Mouse (Mus musculus) c-Kit-positive CD71-positive TER-119-negative erythroid progenitor cells, embryonic 14.5 days (primary cell): ENCODE results near the gene Fam118a.
"Not testable (repeated sequence)": the region's sequence is repeated elsewhere in the genome, so short reads cannot be mapped to it uniquely, and the experiment has no call there.

Source experiments
- DNase-seq: peaks from one replicate; pipeline ENCODE4 v3.0.0-alpha.2; 2013; ENCODE audit warnings: low read depth

The Fam118a gene

DNA sequence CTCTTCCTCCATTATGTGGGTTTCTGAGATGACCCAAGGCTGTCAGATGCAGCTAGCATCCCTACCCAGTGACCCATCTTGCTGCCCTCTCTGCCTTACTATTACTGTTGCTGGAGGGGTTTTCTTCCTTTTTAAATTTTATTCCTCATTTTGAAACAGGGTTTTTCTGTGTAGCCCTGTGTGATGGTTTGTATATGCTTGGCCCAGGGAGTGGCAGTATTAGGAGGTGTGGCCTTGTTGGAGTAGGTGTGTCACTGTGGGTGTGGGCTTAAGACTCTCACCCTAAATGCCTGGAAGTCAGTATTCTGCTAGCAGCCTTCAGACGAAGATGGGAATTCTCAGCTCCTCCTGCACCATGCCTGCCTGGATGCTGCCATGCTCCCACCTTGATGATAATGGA lies at the start of gene Fam118a:
Gene Fam118a, plus strand, starts transcription at position 301 of the 400 bp plus-strand sequence.
- DNase-seq = not testable (repeated sequence)

DNA sequence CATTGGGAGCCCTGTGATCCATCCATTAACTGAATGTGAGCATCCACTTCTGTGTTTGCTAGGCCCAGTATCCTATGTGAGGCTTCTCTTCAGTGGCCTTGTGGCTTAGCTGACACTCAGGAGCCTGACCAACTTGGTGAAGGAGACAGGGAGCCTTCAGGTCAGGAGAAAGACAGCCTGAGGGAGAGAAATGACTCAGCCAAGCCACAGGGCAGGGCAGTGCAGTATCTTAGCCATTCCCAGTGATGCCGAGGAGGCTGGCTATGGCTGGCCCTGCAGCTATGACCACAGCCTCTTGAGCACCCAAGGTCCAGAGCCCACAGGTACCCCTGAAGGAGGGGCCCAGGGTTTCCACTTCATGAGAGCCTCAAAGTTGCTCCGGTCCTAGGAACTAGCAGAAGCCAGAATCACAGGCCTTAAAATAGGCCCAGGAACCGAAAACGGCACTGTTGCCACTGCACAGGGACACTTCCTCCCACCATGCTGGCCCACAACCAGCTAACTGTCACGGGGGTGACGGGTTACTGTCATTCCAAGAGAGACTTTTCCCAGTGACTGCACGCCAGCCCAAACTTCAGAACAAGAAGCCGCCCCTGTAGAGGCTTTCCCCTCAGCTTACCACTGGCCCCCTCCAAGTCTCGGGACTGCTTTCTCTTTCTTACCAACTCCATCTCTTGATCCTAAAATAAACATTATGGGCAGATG lies 47.0 kb upstream of the Fam118a start:
- DNase-seq = no peak

DNA sequence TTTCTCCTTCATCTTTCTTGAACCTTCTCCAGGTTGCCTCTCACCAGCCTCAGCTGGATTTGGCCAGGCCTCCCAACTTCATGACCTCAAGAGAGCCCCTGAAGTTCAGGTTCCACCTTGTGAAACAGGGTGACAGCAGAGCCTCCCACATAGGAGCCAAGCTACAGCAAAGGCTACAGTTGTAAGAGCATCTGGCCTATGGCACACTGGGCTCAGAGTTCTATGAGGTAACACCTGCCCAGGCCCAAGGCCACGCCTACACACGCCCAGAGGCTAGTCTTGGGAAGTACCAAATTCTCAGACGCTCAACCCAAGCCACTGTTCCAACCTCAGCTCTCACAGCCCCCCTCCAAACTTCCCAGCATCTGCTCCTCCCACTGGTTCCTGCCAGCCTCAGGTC lies 45.9 kb upstream of the Fam118a start:
- no peak for DNase-seq

DNA sequence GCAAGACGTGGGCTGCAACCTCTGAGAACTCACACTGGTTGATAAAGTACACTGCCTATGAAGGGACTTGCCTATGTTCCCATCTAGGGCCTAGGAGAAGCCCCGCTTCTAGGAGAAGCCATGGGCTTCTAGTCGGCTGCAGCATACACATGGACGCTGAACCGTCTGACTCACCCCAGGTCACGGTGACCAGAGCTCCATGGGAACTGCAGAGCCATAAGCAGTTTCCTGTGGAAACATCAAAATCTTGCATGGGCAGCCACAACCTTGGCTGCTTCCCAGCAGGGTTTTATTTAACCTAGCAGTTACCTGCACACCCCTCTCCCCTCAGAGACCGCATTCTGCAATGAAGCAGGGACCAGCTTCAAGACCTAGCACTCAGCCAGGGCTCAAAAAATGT lies 45.0 kb upstream of the Fam118a start:
- DNase-seq = no peak

DNA sequence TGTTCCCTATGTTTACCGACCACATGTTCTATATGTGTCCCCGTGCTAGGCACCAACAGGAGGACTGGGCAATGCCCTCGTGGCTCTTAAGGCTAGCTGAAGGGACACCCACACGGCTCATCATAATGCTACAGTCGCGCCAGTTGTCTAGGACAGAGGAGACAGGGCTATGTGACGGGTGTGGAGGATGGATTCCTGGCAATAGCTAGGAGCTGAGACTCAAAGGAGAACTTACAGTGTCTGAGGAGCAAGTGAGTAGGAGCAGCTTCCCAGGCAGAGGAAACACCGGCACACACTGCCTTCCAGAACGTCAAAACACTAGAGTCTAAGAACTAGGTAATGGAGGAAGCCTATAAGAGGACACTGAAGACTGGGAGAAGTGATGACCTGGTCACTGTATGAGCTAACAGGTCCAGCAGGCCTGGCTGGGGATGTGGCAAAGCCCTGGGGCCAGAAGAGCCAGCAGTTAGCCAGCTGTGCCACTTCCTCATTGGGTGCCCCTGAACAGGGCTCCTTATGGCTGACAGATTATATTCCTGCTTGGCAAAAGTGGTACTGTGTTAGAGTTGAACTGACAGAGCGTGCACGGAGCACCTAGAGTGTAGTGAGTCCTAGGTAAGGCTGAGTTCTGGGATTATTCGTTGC lies 43.1 kb upstream of the Fam118a start:
- no peak for DNase-seq

DNA sequence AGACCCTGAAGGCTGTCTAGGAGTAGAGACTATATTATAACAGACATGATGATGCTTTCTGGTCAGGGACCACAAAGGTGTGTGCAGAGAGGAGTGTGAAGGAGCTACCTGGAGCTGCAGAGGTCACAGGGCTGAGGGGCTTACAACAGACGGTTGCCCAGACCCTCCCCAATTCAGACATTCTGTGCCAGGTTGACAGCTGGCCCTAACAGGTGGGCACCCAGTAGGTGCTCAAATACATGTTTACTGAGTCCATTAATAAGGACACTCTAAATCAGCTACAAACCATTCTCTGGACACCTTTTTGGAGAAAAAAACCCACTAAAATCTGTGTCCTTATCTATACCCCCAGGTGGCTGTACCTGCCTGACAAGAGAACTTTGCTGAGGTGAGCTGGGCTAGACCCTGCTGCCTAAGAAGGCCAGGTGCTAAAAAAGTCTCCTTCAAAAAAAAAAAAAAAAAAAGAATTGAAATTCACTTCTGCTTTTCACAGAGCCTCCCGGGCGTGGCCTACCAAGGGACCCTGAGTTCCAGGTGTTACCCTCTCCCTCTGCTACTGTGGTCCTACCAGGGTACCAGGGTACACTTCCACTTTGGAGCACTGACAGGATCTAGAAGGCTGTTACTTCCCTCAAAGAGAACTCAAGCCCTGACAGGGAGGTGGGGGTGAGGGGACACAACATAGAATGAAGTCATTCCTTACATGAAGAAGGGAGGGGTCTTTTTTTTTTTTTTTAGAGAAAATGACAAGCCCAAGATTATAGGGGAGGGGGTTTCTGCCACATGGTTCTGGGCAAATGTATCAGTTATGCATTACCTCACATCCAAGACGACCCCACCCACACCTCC lies 42.4 kb upstream of the Fam118a start:
- DNase-seq = no peak

DNA sequence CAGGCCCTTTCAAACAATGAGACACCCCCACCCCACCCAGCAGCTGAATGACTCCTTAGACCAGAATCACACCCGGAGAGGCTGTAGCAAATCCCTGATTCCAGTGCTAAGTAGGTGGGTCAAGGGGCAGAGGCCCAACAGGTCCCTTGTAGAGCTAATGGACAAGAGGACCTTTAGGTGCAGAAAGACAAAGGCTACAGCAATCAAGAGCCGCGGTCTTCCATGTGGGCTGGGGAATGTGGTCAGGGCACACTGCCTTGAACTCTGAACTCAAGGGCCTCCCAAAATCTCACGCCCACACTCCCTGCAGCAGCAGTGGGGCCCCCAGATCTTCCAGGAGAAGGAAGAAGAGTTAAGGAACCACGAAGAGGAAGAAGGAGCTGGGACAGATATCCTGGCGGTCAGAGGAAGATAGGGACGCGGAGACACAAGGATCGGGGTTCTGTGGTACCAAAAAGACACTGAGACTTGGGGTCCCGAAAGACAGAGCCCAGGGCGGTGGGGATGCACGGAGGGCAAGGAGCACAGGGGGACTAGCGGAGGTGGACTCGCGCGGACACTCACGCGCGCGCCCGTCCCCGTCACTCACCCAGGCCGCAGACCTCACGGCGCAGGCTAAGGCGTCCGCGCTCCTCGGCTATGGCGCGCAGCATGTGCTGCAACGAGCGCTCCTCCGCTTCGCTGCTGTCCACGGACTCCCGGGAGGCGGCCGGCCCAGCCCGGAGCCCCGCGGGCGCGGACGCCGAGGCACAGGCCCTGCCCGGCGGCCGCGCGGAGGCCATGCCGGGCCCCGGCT lies 41.5 kb upstream of the Fam118a start:
- peak; percentile 7 for DNase-seq

DNA sequence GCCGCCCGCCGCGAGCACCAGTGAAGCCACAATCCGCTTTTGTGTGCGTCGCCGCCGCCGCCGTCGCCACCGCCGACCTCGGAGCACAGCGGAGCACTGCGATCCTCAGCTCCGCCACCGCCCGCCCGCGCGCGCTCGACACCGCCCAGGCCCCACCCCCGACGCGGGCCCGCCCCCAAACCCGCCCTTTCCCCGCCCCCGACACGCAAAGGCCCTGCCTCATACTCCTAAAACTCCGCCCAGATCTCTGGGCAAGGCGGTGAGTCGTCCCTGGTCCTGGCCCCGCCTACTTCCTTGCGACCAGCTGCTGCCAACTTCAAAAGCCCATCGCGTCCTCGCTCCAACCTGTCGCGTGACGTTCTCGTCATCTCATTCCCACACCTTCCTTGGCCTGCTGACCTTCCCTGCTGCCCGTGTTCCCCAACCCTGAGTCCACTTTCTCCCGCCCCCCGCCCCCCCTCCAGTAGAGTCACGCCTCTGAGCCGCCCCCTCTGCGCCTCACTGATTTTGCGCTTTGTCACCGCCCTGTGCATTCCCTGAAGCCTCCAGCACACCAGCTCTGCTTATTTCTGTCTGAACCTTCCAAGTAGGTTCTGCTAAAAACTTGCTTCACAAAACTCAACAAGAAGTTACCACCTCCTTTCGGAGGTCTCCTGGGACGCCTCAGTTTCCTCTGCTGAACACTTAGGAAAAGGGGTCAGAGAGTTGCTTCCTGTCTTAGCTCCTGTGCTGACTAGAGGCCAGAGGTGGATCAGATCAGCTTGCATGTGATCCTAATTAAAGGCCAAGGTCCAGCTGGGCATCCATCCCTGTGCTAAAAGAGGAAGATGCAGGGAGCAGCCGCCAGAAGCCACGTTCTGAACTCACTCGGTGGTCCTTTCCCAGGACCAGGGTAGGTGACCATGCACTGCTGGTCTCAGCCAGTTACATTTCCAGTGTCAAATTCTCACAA lies 40.6 kb upstream of the Fam118a start, which contains the start of gene 5031439G07Rik:
Gene 5031439G07Rik, minus strand, starts transcription at position 678 of the 952 bp plus-strand sequence.
- DNase-seq = peak; percentile 89

DNA sequence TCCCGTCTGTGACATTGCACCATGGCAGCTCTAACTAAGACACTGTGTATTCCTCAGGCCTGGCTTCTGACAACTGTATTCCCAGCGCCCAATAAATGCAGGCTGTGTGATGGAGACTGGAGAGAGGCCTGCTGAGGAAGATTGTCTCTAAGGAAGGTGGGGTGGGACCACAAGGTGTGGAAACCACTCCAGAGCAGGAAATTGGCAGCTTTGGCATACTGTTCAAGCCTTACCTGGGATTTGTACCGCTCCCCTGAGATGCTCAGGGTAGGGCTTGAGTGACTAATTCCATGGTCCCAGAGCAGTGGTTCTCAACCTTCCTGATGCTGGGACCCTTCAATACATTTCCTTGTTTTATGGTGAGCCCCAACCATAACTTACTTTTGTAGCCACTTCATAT lies 39.6 kb upstream of the Fam118a start:
- no peak for DNase-seq

DNA sequence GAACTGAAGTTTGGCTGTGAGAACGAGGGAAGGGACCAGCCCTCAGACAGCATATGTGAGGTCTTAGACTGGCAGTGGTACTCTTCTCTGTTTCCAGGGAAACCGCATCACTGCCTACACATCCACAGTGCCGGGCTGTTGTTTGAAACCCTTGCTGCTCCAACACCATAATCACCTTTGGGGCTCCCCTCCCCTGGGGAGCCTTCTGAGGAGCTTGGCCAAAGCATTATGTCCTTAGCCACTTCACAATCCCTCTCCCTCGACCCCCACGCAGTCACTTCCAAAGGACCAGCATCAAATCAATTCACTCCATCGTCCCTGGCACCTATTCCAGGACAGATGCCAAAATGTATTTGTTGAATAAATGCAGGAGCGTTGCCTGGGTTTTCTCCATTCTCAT lies 39.0 kb upstream of the Fam118a start:
- no peak for DNase-seq

DNA sequence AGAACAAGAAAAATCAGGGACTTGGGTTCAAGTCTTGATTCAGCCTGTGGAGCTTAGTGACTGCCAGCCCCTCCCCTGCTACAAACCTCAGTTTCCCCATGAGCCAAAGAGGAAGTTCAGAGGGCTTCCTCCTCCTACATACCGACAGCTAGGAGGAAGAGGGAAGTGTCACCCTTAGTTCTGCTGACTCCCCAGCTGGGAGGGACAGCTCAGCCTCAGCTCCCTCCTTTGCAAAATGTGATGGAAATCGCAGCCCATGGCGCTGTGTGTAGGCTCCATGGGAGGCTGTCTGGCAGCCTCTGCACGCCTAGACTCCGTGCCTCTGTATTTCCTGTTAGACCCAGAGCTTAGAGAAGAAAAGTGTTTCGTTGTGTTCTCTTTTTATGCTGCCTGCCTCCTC lies 34.2 kb upstream of the Fam118a start:
- DNase-seq = no peak

DNA sequence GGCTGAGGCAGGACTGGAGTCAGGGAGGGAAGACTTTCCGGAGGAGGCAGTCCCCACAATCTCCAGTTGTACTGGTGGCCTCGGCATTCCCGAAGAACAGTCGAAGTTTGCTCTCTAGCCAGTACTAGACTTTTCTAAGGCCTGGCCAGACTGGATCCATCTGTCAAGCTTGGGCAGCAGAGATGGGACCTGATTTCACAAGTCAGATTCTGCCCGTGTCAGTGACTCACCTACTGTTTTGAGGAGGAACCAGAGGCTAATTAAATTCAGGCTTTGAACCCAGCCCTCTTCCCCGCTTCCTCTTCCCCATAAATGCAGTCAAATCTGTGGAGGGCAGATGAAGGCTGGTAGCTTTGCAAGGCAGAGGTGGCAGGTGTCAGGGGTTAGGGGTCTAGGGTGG lies 33.7 kb upstream of the Fam118a start:
- no peak for DNase-seq

DNA sequence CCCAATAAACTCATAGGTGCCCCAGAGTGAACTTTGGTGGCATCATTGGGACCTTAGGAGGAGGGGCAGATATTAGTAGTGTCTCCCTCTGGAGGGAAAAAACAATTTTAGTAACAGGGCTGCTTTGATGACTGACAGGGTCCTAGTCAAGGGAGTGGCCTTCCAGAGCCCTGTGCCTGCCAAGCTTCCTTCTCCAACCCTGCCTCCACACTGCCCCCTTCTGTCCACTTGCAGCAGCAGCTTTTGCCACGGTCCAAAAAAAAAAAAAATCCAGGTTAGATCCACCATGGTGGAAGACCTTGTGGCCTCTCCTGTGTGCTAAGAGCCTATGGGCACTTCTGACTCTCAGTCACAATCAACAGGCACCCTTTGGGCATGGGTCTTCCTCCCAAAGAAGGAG lies 32.8 kb upstream of the Fam118a start:
- DNase-seq = peak; percentile 44

DNA sequence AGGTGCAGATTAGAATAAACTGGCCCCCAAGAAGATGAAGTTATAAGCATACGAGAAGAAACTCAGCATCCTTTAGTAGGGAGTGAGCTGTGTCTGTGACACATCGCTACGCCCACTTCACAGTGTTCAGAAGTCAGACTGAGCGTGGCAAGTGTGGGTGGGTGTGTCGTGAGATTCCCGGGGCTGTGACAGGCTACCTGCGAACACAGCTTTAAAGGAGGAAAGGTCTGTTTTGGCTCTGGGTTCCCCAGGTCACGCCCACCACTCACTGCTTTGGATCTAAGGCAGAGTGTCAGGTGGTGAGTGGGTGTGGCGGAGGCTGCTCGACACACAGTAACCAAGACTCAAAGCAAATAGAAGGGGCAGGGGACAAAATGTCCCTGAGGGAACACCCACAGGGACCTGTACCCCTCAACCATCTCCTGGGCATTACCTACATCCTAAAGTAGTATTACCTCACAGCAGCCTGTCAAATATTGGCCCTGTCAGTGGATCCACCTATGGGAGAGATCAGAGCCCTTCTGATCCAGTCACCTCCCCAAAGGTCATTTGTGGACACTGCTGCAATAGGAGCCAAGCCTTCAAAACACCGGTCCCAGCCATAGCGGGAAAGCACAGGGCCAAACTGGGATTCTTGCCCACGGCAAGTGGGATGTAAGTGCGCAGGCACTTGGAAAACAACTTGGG lies 30.8 kb upstream of the Fam118a start:
- no peak for DNase-seq

DNA sequence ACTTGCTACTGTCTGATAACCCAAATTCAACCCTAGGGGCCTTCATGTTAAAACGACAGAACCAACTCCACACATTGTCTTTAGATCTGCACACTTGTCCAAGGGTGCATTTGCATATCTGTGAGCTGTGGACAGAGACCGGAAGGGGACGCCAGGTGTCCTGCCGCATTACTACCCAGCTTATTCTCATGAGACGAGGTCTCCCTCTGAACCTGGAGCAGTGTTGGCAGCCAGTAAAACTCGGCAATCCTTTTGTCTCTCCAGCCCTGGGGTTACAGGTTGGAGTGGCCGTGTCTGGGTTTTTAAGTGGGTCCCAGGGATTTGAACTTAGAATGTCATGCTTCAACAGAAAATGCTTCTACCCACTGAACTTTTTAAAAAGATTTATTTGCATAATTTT lies 28.8 kb upstream of the Fam118a start:
- DNase-seq = no peak

DNA sequence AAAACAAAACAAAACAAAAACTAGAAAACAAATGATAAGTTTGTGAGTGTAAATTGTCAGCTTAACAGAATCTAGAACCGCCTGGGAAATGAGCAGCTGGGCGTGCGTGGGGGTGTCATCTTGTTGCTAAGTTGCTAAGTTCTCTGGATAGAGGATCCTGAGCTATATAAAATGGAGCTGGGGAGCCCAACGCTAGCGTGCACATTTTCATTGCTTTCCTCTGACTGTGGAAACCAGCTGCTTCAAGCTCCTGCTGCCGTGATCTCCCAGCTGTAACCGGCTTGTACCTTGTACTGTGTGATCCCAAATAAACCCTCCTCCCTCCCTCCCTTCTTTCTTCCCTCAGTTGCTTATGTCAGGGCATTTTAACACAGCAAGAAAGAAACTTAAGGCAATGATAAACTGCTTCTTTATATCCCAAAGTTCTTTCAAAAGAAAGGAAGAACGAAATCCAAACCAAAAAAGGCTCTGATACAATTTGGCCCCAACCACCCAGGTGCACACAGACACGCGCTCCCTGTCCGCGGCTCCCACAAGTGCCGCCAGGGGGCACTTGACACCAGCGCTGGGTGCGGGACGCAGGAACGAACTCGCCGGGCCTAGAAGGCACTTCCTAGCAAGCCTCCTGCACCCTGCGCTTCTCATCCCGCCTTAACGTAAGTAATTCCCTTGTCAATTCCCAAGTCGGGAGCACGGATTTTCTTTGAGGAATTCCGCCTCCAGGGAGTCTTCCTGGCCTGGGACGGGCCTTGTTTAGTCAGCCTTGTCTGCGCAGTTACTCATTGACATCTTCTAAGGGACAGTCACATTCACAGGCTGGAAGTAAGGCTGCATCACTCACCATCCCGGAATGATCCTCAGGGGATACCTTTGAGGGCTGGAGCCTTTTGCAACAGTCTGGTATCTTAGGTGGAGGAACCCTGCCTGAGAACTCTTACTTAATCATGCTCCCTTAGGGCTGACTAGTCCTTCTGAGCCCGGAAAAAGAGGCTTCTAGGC lies 27.5 kb upstream of the Fam118a start:
- peak; percentile 39 for DNase-seq

DNA sequence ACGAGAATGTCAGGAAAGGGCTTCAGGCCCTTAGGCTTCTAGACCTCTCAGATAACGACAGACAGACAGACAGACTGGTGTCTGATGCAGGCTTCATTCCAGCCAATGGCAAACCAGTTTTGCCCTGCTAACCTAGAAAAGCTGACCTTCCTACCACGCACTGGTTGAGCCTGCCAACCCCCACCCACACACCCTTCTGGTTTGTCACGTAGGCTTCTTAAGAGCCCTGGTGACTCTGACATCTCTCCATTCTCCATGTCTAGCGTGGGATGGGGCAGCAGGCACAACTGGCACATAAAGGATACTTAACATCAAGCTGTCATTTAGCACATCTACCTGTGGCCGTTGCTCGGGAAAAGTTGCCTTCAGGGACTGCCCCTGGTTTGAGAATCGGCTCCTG lies 19.1 kb upstream of the Fam118a start:
- DNase-seq = no peak

DNA sequence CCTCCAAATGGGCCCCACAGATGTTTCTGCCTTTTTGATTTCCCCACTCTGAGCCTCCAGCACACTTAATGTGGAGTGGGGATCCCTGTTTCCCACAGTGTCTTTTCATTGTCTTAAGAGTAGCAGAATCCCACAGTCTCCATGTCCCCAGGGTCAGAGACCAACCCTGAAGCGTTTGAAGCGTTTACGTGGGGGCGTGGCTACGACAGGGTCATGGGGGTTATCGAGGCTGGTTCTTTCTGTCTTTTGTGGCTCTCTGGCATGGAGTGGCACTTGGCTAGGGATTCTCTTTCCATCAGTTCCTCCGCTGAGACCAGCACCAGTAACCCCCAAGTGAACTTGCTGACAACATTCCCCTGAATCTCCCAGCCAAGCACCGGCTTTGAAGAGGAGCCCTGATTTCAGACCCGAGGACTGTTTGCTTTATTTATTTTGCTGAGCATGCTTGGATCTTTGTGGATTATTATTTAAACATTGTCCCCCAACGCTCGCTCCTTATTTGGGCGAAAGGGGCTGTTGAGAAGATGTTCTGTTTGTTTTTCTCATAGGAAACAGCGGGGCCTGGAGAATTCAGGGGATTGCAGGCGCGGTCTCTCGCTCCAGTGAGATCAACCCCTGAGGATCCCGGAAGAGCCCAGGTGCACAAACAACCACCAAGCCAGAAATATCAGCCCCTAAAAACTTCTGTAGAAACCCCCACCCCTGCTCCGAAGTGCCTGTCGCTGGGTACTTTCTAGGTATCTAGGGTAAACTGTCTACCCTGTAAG lies 16.7 kb upstream of the Fam118a start:
- no peak for DNase-seq
